Mouse (Mus musculus): ENCODE data around the gene Shisa8. TPM values are rescaled to one million over a fixed set of nuclear protein-coding genes. Genes with fewer than 3 reads are reported as not detected.

The Shisa8 gene
- polyA plus RNA-seq, 1 experiment, result 65.4 TPM

- H3K4me1 ChIP-seq (ENCODE audit: control insufficient read depth, insufficient read depth, low read length), result peaks cover 28% of the 10 kb centered on the region
- WGBS, result 76% methylated on average over 4 of the region's 4 CpGs
- DNase-seq, result no peak
- TF ChIP-seq POLR2A (IDR thresholded peaks at IDR 0.05; ENCODE audit: borderline replicate concordance, insufficient read depth, low read length) (no peak), CTCF (IDR thresholded peaks at IDR 0.05; ENCODE audit: borderline replicate concordance, insufficient read depth, low read depth, low read length) (no peak)
- no peaks in the 10 kb centered on the region for H3K27me3 ChIP-seq (ENCODE audit: control insufficient read depth, insufficient read depth, low read length)
- H3K4me3 ChIP-seq (replicated peaks; ENCODE audit: insufficient read depth, low read depth, low read length), result no peak overlapping the region
- no peak overlapping the region for H3K27ac ChIP-seq (ENCODE audit: insufficient read depth, low read length)
Measured at GRCm38 (mm10) chr15:82231100-82231499, 18.5 kb upstream of the Shisa8 start.

- H3K4me3 ChIP-seq (replicated peaks; ENCODE audit: insufficient read depth, low read depth, low read length), result no peak overlapping the region
- TF ChIP-seq POLR2A (IDR thresholded peaks at IDR 0.05; ENCODE audit: borderline replicate concordance, insufficient read depth, low read length), result no peak
- TF ChIP-seq CTCF (IDR thresholded peaks at IDR 0.05; ENCODE audit: borderline replicate concordance, insufficient read depth, low read depth, low read length), result no peak
- H3K27ac ChIP-seq (ENCODE audit: insufficient read depth, low read length), result no peak overlapping the region
- no peak for DNase-seq
- no peaks in the 10 kb centered on the region for H3K27me3 ChIP-seq (ENCODE audit: control insufficient read depth, insufficient read depth, low read length)
- WGBS, result 92% methylated on average over 6 of the region's 6 CpGs
- peaks cover 28% of the 10 kb centered on the region for H3K4me1 ChIP-seq (ENCODE audit: control insufficient read depth, insufficient read depth, low read length)
Measured at GRCm38 (mm10) chr15:82230098-82230611, 17.5 kb upstream of the Shisa8 start.

- Histone ChIP-seq H3K4me1 (ENCODE audit: control insufficient read depth, insufficient read depth, low read length) (peaks cover 31% of the 10 kb centered on the region), H3K27ac (ENCODE audit: insufficient read depth, low read length) (no peak overlapping the region), H3K4me3 (replicated peaks; ENCODE audit: insufficient read depth, low read depth, low read length) (no peak overlapping the region), H3K27me3 (ENCODE audit: control insufficient read depth, insufficient read depth, low read length) (no peaks in the 10 kb centered on the region)
- no peak for DNase-seq
- no peak for TF ChIP-seq POLR2A (IDR thresholded peaks at IDR 0.05; ENCODE audit: borderline replicate concordance, insufficient read depth, low read length)
- TF ChIP-seq CTCF (IDR thresholded peaks at IDR 0.05; ENCODE audit: borderline replicate concordance, insufficient read depth, low read depth, low read length), result no peak
- WGBS, result 89% methylated on average over 11 of the region's 11 CpGs
Measured at GRCm38 (mm10) chr15:82229542-82230045, 17.0 kb upstream of the Shisa8 start.

- no peak for TF ChIP-seq POLR2A (IDR thresholded peaks at IDR 0.05; ENCODE audit: borderline replicate concordance, insufficient read depth, low read length)
- no peak for TF ChIP-seq CTCF (IDR thresholded peaks at IDR 0.05; ENCODE audit: borderline replicate concordance, insufficient read depth, low read depth, low read length)
- no peak overlapping the region for H3K27ac ChIP-seq (ENCODE audit: insufficient read depth, low read length)
- 98% methylated on average over 5 of the region's 5 CpGs for whole genome bisulfite sequencing
- H3K27me3 ChIP-seq (ENCODE audit: control insufficient read depth, insufficient read depth, low read length), result no peaks in the 10 kb centered on the region
- DNase-seq, result no peak
- peaks cover 14% of the 10 kb centered on the region for H3K4me1 ChIP-seq (ENCODE audit: control insufficient read depth, insufficient read depth, low read length)
- no peak overlapping the region for H3K4me3 ChIP-seq (replicated peaks; ENCODE audit: insufficient read depth, low read depth, low read length)
Measured at GRCm38 (mm10) chr15:82225769-82226168, 13.2 kb upstream of the Shisa8 start.

- Histone ChIP-seq H3K4me1 (ENCODE audit: control insufficient read depth, insufficient read depth, low read length) (peaks cover 11% of the 10 kb centered on the region), H3K27ac (ENCODE audit: insufficient read depth, low read length) (no peak overlapping the region), H3K4me3 (replicated peaks; ENCODE audit: insufficient read depth, low read depth, low read length) (no peak overlapping the region), H3K27me3 (ENCODE audit: control insufficient read depth, insufficient read depth, low read length) (no peaks in the 10 kb centered on the region)
- no peak for DNase-seq
- WGBS, result 59% methylated on average over 7 of the region's 7 CpGs
- TF ChIP-seq CTCF (IDR thresholded peaks at IDR 0.05; ENCODE audit: borderline replicate concordance, insufficient read depth, low read depth, low read length), result no peak
- no peak for TF ChIP-seq POLR2A (IDR thresholded peaks at IDR 0.05; ENCODE audit: borderline replicate concordance, insufficient read depth, low read length)
Measured at GRCm38 (mm10) chr15:82224602-82225215, 12.1 kb upstream of the Shisa8 start.

GRCm38 (mm10) chr15:82223657-82224601, 11.3 kb upstream of the Shisa8 start, which contains the start of gene Tnfrsf13c:
TSS of gene Tnfrsf13c (minus strand) at chr15:82224369.
- TF ChIP-seq CTCF (IDR thresholded peaks at IDR 0.05; ENCODE audit: borderline replicate concordance, insufficient read depth, low read depth, low read length), result no peak
- TF ChIP-seq POLR2A (IDR thresholded peaks at IDR 0.05; ENCODE audit: borderline replicate concordance, insufficient read depth, low read length), result no peak
- Histone ChIP-seq H3K4me3 (replicated peaks; ENCODE audit: insufficient read depth, low read depth, low read length) (peak within 1 kb of the TSS; percentile 54), H3K4me1 (ENCODE audit: control insufficient read depth, insufficient read depth, low read length) (peaks cover 11% of the 10 kb centered on the region), H3K27me3 (ENCODE audit: control insufficient read depth, insufficient read depth, low read length) (no peaks in the 10 kb centered on the region), H3K27ac (ENCODE audit: insufficient read depth, low read length) (no peak within 1 kb of the TSS)
- DNase-seq, result no peak
- 3% methylated on average over 41 of the region's 44 CpGs for WGBS

GRCm38 (mm10) chr15:82223251-82223650, 10.6 kb upstream of the Shisa8 start:
- H3K27ac ChIP-seq (ENCODE audit: insufficient read depth, low read length), result no peak overlapping the region
- no peak for TF ChIP-seq POLR2A (IDR thresholded peaks at IDR 0.05; ENCODE audit: borderline replicate concordance, insufficient read depth, low read length)
- no peak for TF ChIP-seq CTCF (IDR thresholded peaks at IDR 0.05; ENCODE audit: borderline replicate concordance, insufficient read depth, low read depth, low read length)
- no peak for DNase-seq
- H3K4me1 ChIP-seq (ENCODE audit: control insufficient read depth, insufficient read depth, low read length), result peaks cover 11% of the 10 kb centered on the region
- no peak overlapping the region for H3K4me3 ChIP-seq (replicated peaks; ENCODE audit: insufficient read depth, low read depth, low read length)
- no peaks in the 10 kb centered on the region for H3K27me3 ChIP-seq (ENCODE audit: control insufficient read depth, insufficient read depth, low read length)
- WGBS, result 82% methylated on average over 7 of the region's 7 CpGs

Data from cerebellum, adult 2 months (tissue).